Mouse (Mus musculus) adrenal gland (tissue): ENCODE measurements around the gene Asic5.

Source experiments
- intact Hi-C: fragments of 180-260 bp; cut with DNase I; formaldehyde crosslinking; loops from one replicate; pipeline ENCODE4 v1.15.1; 2025
- long read RNA-seq, 2 experiments: library from polyadenylated mRNA; unstranded; transcript quantifications; one replicate each; pipeline ENCODE4 v2.0.0; 2020; ENCODE audit warnings: borderline replicate concordance in 1 of 2; ENCODE audit not compliant: insufficient replicate concordance in 1 of 2

Asic5 gene
- long read RNA-seq, experiment 1: 0 reads
- long read RNA-seq, experiment 2: 0 reads

DNA sequence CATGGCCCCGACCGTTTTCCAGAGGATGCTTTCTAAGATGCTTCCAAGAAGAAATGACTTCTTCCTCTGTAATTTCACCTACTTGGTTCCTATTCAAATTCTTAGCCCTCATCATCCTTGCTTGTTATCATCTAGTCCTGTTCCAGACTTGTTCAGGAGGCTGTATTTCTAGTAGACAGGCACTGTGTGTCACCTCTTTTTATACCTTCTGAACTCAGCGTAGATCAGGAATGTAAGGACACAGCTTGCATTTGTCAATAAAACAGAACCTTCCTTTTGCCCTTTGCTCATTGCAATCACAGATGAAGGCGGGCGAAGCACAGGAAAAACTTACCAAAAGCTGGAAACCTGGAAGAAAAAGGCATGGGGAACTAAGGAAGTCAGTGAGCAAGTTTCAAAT, at the start of gene Asic5:
Gene Asic5, plus strand, starts transcription at position 301 of the 400 bp plus-strand sequence.
- intact Hi-C loops: no loop called here

GRCm38 (mm10) chr3:81933348-81933747, 48.7 kb upstream of the Asic5 start:
- intact Hi-C loops: loop anchor here (10.0 kb wide), 1 partner anchor 91 kb away; no protein-coding TSS in a partner anchor

DNA sequence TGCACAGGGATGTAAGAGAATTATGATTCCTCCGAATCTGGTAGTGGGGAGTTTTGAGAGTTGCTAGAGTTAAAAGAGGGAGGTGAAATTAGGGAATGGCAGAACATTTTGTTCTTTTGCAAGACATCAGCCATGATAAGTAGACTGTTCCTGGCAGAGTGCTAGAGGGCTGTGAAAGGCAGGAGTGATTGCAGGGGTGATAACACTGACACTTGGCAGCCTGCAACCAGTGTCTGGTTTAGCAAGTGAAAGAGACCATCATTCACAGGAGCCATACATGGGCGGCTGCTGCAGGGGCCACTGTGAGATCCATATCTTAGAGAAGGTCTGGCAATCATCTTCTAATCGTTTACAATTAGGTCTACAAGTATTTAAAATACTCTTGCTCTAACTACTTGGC, 43.2 kb upstream of the Asic5 start:
- intact Hi-C loops: loop anchor here (5.0 to 10.0 kb wide), 3 partner anchors 48 to 418 kb away; partner anchors contain the start of gene Map9

- intact Hi-C loops: no loop called here
Observed at GRCm38 (mm10) chr3:81942341-81942740, 39.7 kb upstream of the Asic5 start.

DNA sequence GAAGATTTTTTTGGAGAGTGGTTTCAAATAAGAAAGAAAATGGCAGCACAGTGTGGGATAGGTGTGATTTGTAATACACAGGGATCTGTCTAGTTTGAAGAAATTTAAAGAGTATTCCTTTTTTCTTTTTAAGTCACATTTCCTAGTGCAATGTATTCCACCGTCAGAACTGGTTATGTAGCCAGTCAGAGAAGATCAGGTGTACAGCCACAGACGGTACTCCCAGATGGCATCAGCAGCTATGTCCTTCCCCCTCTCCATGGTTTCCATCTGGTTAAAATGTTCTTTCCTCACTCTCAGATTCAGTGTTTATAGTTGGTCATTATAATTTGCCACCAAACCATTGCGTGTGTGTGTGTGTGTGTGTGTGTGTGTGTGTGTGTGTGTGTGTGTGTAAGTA, 39.0 kb upstream of the Asic5 start:
- intact Hi-C loops: no loop called here

GRCm38 (mm10) chr3:81944851-81945393, 37.2 kb upstream of the Asic5 start:
- intact Hi-C loops: no loop called here

- intact Hi-C loops: no loop called here
Observed at GRCm38 (mm10) chr3:81949048-81949447, 33.0 kb upstream of the Asic5 start.

GRCm38 (mm10) chr3:81951785-81952184, 30.3 kb upstream of the Asic5 start:
- intact Hi-C loops: no loop called here

DNA sequence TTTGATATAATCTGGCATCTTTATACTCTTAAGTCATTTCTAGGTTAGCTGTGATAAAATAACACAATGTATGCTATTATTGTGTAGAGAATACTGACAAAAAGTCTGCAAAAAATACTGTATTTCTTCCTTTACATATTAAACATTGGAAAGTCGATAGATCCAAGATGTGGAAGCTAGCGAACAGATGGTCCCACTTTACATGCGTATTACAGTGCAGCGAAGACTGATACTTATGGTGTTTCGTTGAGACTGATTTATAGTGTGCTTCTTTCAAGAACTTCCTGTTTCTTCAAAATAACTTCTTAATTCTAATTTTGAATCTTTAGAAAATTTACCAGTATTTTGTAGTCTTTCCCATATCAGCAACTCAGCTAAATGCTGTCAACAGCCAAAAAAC, 24.6 kb upstream of the Asic5 start:
- intact Hi-C loops: no loop called here

GRCm38 (mm10) chr3:81961336-81961735, 20.8 kb upstream of the Asic5 start:
- intact Hi-C loops: no loop called here

- intact Hi-C loops: no loop called here
Observed at GRCm38 (mm10) chr3:81963768-81964167, 18.3 kb upstream of the Asic5 start.

GRCm38 (mm10) chr3:81964596-81964995, 17.5 kb upstream of the Asic5 start:
- intact Hi-C loops: no loop called here

DNA sequence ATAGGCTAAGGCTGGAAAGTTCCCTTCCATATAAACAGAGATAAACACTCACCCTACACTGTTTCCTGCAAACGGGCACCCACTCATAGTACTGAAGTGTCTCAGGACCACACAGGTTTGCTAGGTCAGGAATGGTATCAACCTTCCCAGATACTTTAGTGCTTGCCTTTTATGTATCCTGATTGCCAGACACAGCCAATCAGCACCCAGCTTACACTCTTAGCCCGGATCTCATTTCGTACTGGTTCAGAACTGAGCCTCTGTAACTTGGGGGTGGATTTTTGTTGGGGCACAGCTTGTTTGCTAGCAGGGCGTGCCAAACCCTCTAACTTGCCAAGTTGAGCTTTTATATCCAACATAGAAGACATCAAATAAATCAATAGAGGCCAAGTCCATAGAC, 6.5 kb upstream of the Asic5 start:
- intact Hi-C loops: no loop called here

- intact Hi-C loops: no loop called here
Observed at GRCm38 (mm10) chr3:81976102-81976501, 6.0 kb upstream of the Asic5 start, which contains the start of gene Tdo2. TSS of gene Tdo2 (minus strand) at chr3:81976202.

- intact Hi-C loops: no loop called here
Observed at GRCm38 (mm10) chr3:81981576-81981975, 514 bp upstream of the Asic5 start.

GRCm38 (mm10) chr3:81983120-81983895, 1.2 kb downstream of the Asic5 start:
- intact Hi-C loops: no loop called here

GRCm38 (mm10) chr3:81985100-81985499, 3.0 kb downstream of the Asic5 start:
- intact Hi-C loops: loop anchor here (5.0 kb wide), 1 partner anchor 48 kb away; no protein-coding TSS in a partner anchor

GRCm38 (mm10) chr3:81986103-81986502, 4.0 kb downstream of the Asic5 start:
- intact Hi-C loops: loop anchor here (5.0 kb wide), 1 partner anchor 49 kb away; no protein-coding TSS in a partner anchor

DNA sequence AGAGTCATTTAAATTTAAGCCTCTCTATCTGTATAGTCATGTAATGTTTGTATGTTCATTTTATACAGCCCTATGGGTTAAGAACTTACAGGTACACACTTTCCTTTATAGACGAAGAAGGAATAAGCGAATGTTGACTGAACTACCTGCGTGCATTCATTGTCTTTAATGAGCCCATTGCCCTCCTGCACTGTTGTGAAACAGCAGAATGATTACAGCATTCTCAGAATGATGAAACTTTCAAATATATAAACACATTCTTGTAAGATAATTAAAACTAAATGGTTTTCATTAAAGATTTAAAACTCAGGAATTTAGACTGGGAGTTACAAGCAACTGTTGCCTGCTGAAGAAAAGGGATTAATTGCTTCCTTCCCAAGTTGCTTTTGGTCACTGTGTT, 5.5 kb downstream of the Asic5 start:
- intact Hi-C loops: loop anchor here (5.0 kb wide), 1 partner anchor 50 kb away; no protein-coding TSS in a partner anchor

- intact Hi-C loops: loop anchor here (5.0 kb wide), 1 partner anchor 52 kb away; no protein-coding TSS in a partner anchor
Observed at GRCm38 (mm10) chr3:81989692-81990141, 7.6 kb downstream of the Asic5 start.

DNA sequence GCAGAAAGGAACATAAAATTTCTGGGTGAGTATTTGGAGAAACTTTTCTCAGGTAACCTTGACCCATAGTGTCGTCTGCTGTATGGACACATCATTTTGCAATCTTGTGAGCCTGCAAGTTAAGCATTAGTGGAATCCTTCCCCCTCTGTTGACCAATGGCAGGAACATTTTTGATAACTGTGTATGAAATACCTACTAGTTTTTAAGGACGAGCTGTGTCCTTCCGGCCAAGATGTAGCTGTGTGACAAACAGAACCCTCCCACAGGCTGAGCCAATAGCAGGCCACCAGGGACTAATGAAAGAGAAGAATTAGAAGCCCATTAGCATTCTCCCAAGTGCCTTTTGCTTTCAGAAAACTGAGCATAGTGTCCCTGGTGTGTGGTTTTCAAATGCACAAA, 8.4 kb downstream of the Asic5 start:
- intact Hi-C loops: no loop called here

GRCm38 (mm10) chr3:81995371-81995770, 13.3 kb downstream of the Asic5 start:
- intact Hi-C loops: no loop called here
